Mouse (Mus musculus) lung, adult 2 months (tissue): ENCODE measurements around the gene Prok1. TPM values are rescaled to one million over a fixed set of nuclear protein-coding genes. Genes with fewer than 3 reads are reported as not detected.

ENCODE experiments used
- DNase-seq: peaks from one replicate; pipeline ENCODE4 v3.0.0; 2022
- H3K4me1 ChIP-seq: fragments of 200-500 bp; 2 replicates; pipeline ENCODE4 v1.6.1; 2011; ENCODE audit warnings: low read length; ENCODE audit not compliant: control insufficient read depth, insufficient read depth
- H3K4me3 ChIP-seq: fragments of 200-500 bp; replicated peaks from 2 replicates; pipeline ENCODE3; 2011; ENCODE audit warnings: low read depth, mild to moderate bottlenecking, control low read depth, low read length; ENCODE audit errors: extremely low read depth
- CTCF ChIP-seq: fragments of 200-500 bp; IDR thresholded peaks from 2 replicates; pipeline ENCODE4 v1.5.1; 2011; ENCODE audit warnings: mild to moderate bottlenecking, low read length, control low read depth; ENCODE audit not compliant: insufficient read depth
- POLR2A ChIP-seq: fragments of 200-500 bp; IDR thresholded peaks from 2 replicates; pipeline ENCODE4 v1.6.1; 2011; ENCODE audit warnings: low read depth, mild to moderate bottlenecking, control low read depth, low read length, borderline replicate concordance; ENCODE audit errors: extremely low read depth
- WGBS: fragments of 180-500 bp; shearing (Covaris S2); methylation state at CpG from one replicate; pipeline ENCODE4 v1.1.7; 2018; 5-methylcytosine and 5-hydroxymethylcytosine counted together
- polyA plus RNA-seq: library from polyadenylated mRNA; depleted of rRNA; stranded (reverse); fragments of >200 nt; gene quantifications from 2 replicates; pipeline ENCODE4 v1.2.3, GENCODE M21; 2012; rRNA removed

Gene Prok1
- polyA plus RNA-seq, 1 experiment: not detected

DNA sequence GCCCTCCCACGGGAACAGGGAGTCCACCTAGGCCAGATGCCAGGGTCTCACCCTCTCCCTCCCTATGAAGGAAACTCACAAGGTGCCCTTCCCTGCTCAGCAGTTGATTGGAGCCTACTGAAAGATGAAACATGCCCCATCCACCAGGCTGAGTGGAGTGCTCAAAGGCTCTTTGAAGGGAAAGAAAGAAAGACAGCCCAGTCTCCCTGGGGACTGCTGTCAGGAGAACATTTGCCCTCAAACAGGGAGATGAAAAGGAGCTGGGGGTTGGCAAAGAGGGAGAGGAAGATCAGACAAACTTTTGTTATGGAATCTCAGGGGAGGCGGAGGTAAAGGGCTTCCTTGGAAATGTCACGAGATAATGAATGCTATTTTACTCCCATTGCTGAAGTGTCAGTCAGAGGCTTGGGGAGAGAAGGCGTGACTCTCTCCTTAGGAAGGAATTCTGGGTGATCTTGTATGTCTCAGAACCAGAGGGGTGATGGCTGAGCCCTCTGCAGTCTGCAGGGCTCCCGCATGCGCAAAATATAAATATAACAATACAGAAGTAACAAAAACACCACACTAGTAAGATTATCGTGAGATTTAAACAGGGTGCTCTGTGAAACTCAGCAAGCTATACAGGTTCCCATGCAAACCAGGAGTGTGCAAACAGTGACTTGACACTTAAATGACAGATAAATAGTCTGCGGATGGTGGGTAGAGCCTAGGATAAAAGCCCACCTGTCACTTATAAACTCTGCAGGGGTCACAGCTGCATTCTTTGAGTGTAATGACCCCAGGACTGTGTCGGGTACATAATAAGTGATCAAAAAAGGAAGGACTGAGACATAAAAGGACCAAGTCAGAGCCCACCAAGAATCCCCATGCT is 38.0 kb downstream of the Prok1 start:
- DNase-seq: no peak
- no peaks in the 10 kb centered on the region for H3K4me1 ChIP-seq
- WGBS: 46% methylated on average over 9 of the region's 9 CpGs
- TF ChIP-seq POLR2A (no peak), CTCF (no peak)
- H3K4me3 ChIP-seq: no peak overlapping the region

DNA sequence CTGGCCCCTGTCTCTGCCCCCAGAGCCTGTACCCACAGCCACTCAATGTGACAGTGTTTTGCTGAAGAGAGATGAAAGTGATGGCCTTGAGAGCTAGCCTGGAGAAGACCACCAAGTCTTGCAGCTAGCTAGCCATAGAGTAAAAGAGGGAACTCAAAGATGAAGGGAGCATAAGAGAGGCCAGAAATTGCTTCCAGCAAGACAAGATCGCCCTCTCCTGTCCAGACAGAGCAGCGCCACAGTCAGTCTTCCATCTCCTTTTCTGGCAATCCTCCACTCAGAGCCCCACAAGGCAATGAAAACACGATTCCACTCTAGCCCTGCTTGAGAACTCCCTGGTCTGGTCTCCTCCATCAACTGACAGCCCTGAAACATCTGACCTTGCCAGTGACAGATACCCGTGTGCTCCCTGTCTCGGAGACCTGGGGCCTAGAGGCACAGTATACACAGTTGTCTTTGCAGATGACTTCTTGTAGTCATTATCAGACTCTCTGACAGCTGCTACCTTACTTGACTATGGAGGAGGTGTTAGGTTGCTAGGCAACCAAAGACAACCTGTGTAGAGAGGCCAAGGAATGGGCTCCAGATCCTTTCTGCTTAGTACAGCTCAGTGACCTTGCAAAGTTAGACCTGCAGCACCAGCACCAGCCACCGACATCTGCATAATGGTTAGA is 51.1 kb downstream of the Prok1 start:
- no peak overlapping the region for H3K4me3 ChIP-seq
- H3K4me1 ChIP-seq: no peaks in the 10 kb centered on the region
- TF ChIP-seq POLR2A (no peak), CTCF (peak; percentile 52)
- WGBS: 38% methylated on average over 6 of the region's 6 CpGs
- no peak for DNase-seq

DNA sequence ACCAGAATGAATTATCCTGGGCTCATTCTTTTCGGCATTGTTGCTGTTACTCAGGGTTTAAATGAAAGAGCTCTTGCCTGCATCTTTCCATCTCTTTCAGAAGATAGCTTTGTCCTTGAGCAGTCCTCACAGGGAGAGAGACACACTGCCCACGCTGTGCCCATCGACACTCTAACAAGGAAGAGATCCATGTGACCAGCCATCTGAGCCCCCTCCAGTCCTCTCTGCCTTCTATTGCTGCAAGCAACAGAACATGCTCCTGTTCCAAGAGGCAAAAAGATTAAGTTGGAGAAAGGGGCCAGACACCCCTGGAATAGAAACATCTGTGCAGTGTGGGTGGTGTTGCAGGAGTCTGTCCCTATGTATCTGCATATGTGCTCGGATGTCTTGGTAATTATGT is 52.5 kb downstream of the Prok1 start:
- 83% methylated on average over 4 of the region's 4 CpGs for WGBS
- TF ChIP-seq CTCF: no peak
- no peak for TF ChIP-seq POLR2A
- H3K4me1 ChIP-seq: no peaks in the 10 kb centered on the region
- no peak for DNase-seq
- H3K4me3 ChIP-seq: no peak overlapping the region

DNA sequence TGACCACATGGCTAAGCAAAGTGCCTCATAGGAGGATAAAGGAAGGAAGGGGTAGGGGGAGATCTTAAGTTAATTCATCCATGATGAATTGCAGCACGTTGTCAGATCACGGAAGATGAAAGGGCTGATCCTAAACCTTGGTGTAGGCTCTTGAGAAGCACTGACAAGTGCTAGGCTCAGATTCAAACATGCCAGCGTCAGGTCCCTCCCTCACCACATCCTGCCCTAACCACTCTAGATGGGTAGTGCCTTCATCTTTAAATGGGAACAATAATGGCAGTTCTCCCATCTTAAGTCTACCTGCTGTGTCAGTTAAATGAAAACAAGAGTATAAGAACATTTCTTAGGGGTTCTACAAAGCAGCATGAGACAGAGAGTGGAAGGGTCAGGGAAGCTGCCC is 53.9 kb downstream of the Prok1 start:
- no peak for DNase-seq
- no peak for TF ChIP-seq POLR2A
- no peaks in the 10 kb centered on the region for H3K4me1 ChIP-seq
- 59% methylated on average over 3 of the region's 3 CpGs for WGBS
- H3K4me3 ChIP-seq: no peak overlapping the region

DNA sequence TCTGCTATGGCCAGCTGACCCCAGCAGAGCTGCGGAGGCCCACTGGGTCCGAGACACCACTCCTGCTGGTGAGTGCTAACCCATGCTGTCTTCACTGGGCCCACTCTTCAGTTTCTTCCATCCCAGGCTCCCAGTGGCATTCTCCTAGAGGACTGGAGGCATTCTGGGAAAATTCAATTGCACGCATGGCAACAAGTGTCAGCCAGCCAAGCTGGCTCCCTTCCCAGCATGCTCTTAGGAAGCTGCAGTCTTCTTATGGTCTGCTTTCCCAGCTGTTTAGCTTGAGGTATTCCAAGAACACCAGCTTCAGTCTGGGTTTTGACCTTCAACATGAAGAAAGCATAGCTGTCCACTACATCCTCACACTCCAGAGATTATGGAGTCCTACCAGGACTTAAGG is 56.3 kb downstream of the Prok1 start:
- Histone ChIP-seq H3K4me3 (no peak overlapping the region), H3K4me1 (no peaks in the 10 kb centered on the region)
- WGBS: 66% methylated on average over 3 of the region's 3 CpGs
- TF ChIP-seq POLR2A (no peak), CTCF (no peak)
- DNase-seq: no peak

Other genes with a start within 250 kb of the Prok1 start
- gene Kcna3, start 203.5 kb downstream of the Prok1 start, polyA plus RNA-seq: 16.6 and 18.2 TPM in 2 replicates
- gene Kcna2, start 138.6 kb downstream of the Prok1 start, polyA plus RNA-seq: 2.1 and 3.3 TPM in 2 replicates
- not detected in 2 replicates for gene Kcna10, start 56.7 kb downstream of the Prok1 start, polyA plus RNA-seq
- 0.25 and 0.27 TPM in 2 replicates for gene Cym, start 18.0 kb downstream of the Prok1 start, polyA plus RNA-seq
- not detected in 2 replicates for gene A630076J17Rik, start 9.1 kb downstream of the Prok1 start, polyA plus RNA-seq
- 85.9 and 111 TPM in 2 replicates for gene Lamtor5, start 39.2 kb upstream of the Prok1 start, polyA plus RNA-seq
- gene Slc16a4, start 51.5 kb upstream of the Prok1 start, polyA plus RNA-seq: 0.19 and 0.44 TPM in 2 replicates
- 5.4 and 6.0 TPM in 2 replicates for gene Rbm15, start 94.0 kb upstream of the Prok1 start, polyA plus RNA-seq
- 0.50 and 1.1 TPM in 2 replicates for gene Kcnc4, start 219.8 kb upstream of the Prok1 start, polyA plus RNA-seq